Mouse (Mus musculus): ENCODE measurements around the gene Car9. TPM values are rescaled to one million over a fixed set of nuclear protein-coding genes. Genes with fewer than 3 reads are reported as not detected.
"Not testable (repeated sequence)": the region's sequence is repeated elsewhere in the genome, so short reads cannot be mapped to it uniquely, and the experiment has no call there.

Gene Car9
- polyA plus RNA-seq, 1 experiment from 2014 or later = 2.3 TPM

GRCm38 (mm10) chr4:43535628-43536027 is 28.9 kb downstream of the Car9 start:
- Histone ChIP-seq H3K4me3 (no peak overlapping the region), H3K27me3 (no peaks in the 10 kb centered on the region), H3K9ac (no peak overlapping the region), H3K4me2 (replicated peaks) (no peak overlapping the region), H3K4me1 (no peaks in the 10 kb centered on the region), H3K36me3 (peaks cover 97% of the 10 kb centered on the region), H3K27ac (no peak overlapping the region), H3K9me3 (no peaks in the 10 kb centered on the region)
- WGBS = 90% methylated on average over 8 of the region's 8 CpGs
- ATAC-seq (ENCODE audit: low FRiP score, low read depth) = no peak

- H3K9ac ChIP-seq = no peak overlapping the region
- H3K27me3 ChIP-seq = no peaks in the 10 kb centered on the region
- H3K27ac ChIP-seq = no peak overlapping the region
- no peak overlapping the region for H3K4me2 ChIP-seq (replicated peaks)
- H3K9me3 ChIP-seq = no peaks in the 10 kb centered on the region
- 96% methylated on average over 9 of the region's 9 CpGs for WGBS
- no peak overlapping the region for H3K4me3 ChIP-seq
- H3K4me1 ChIP-seq = no peaks in the 10 kb centered on the region
- peaks cover 99% of the 10 kb centered on the region for H3K36me3 ChIP-seq
- no peak for ATAC-seq (ENCODE audit: low FRiP score, low read depth)
Observed at GRCm38 (mm10) chr4:43536031-43536430, 29.3 kb downstream of the Car9 start.

- Histone ChIP-seq H3K27ac (no peak overlapping the region), H3K9me3 (no peaks in the 10 kb centered on the region), H3K4me3 (no peak overlapping the region), H3K27me3 (no peaks in the 10 kb centered on the region), H3K36me3 (peaks cover 99% of the 10 kb centered on the region), H3K4me1 (no peaks in the 10 kb centered on the region), H3K4me2 (replicated peaks) (no peak overlapping the region), H3K9ac (no peak overlapping the region)
- WGBS = 50% methylated on average over 3 of the region's 3 CpGs
- no peak for ATAC-seq (ENCODE audit: low FRiP score, low read depth)
Observed at GRCm38 (mm10) chr4:43542044-43542443, 35.3 kb downstream of the Car9 start.

GRCm38 (mm10) chr4:43546375-43547047 is 39.7 kb downstream of the Car9 start:
- ATAC-seq (ENCODE audit: low FRiP score, low read depth) = no peak
- Histone ChIP-seq H3K36me3 (peaks cover 100% of the 10 kb centered on the region), H3K4me3 (no peak overlapping the region), H3K4me1 (no peaks in the 10 kb centered on the region), H3K27ac (no peak overlapping the region), H3K27me3 (no peaks in the 10 kb centered on the region), H3K4me2 (replicated peaks) (no peak overlapping the region), H3K9ac (no peak overlapping the region), H3K9me3 (no peaks in the 10 kb centered on the region)
- 93% methylated on average over 12 of the region's 12 CpGs for WGBS

- WGBS = 94% methylated on average over 8 of the region's 8 CpGs
- Histone ChIP-seq H3K9ac (no peak overlapping the region), H3K4me1 (no peaks in the 10 kb centered on the region), H3K27ac (no peak overlapping the region), H3K4me2 (replicated peaks) (no peak overlapping the region), H3K9me3 (no peaks in the 10 kb centered on the region), H3K4me3 (no peak overlapping the region), H3K36me3 (peaks cover 100% of the 10 kb centered on the region), H3K27me3 (no peaks in the 10 kb centered on the region)
- no peak for ATAC-seq (ENCODE audit: low FRiP score, low read depth)
Observed at GRCm38 (mm10) chr4:43547160-43547559, 40.4 kb downstream of the Car9 start.

- no peak for ATAC-seq (ENCODE audit: low FRiP score, low read depth)
- no peak overlapping the region for H3K9ac ChIP-seq
Observed at GRCm38 (mm10) chr4:43549055-43549454, 42.3 kb downstream of the Car9 start.

GRCm38 (mm10) chr4:43551854-43552253 is 45.1 kb downstream of the Car9 start:
- WGBS = 90% methylated on average over 6 of the region's 6 CpGs
- not testable (repeated sequence) for H3K4me1 ChIP-seq; H3K4me3 ChIP-seq; H3K27ac ChIP-seq; ATAC-seq (ENCODE audit: low FRiP score, low read depth); H3K9me3 ChIP-seq; H3K4me2 ChIP-seq (replicated peaks); H3K9ac ChIP-seq; H3K27me3 ChIP-seq
- peaks cover 99% of the 10 kb centered on the region for H3K36me3 ChIP-seq

More at GRCm38 (mm10) chr4:43549055-43549454, 42.3 kb downstream of the Car9 start:
- H3K4me2 ChIP-seq (replicated peaks) = no peak overlapping the region
- no peak overlapping the region for H3K4me3 ChIP-seq
- 90% methylated on average over 12 of the region's 12 CpGs for WGBS
- H3K27ac ChIP-seq = no peak overlapping the region
- H3K4me1 ChIP-seq = no peaks in the 10 kb centered on the region
- H3K9me3 ChIP-seq = no peaks in the 10 kb centered on the region
- no peaks in the 10 kb centered on the region for H3K27me3 ChIP-seq
- H3K36me3 ChIP-seq = peaks cover 100% of the 10 kb centered on the region

- Histone ChIP-seq H3K4me1 (0 out of 2 replicates have a peak, but pooled peaks cover 5% of the 10 kb centered on the region), H3K4me2 (replicated peaks) (no peak overlapping the region), H3K4me3 (no peak overlapping the region), H3K9me3 (no peaks in the 10 kb centered on the region), H3K36me3 (peaks cover 99% of the 10 kb centered on the region), H3K27ac (no peak overlapping the region), H3K9ac (no peak overlapping the region), H3K27me3 (no peaks in the 10 kb centered on the region)
- WGBS = 90% methylated on average over 5 of the region's 5 CpGs
- no peak for ATAC-seq (ENCODE audit: low FRiP score, low read depth)
Observed at GRCm38 (mm10) chr4:43552437-43552836, 45.7 kb downstream of the Car9 start.

GRCm38 (mm10) chr4:43553891-43554290 is 47.1 kb downstream of the Car9 start:
- no peaks in the 10 kb centered on the region for H3K27me3 ChIP-seq
- H3K27ac ChIP-seq = no peak overlapping the region
- peaks cover 20% of the 10 kb centered on the region for H3K4me1 ChIP-seq
- ATAC-seq (ENCODE audit: low FRiP score, low read depth) = no peak
- H3K9me3 ChIP-seq = no peaks in the 10 kb centered on the region
- H3K4me3 ChIP-seq = no peak overlapping the region
- no peak overlapping the region for H3K9ac ChIP-seq
- peaks cover 85% of the 10 kb centered on the region for H3K36me3 ChIP-seq
- H3K4me2 ChIP-seq (replicated peaks) = no peak overlapping the region

- H3K4me1 ChIP-seq = peaks cover 39% of the 10 kb centered on the region
- no peak overlapping the region for H3K27ac ChIP-seq
- 94% methylated on average over 7 of the region's 7 CpGs for WGBS
- no peak overlapping the region for H3K4me2 ChIP-seq (replicated peaks)
- no peaks in the 10 kb centered on the region for H3K27me3 ChIP-seq
- peaks cover 64% of the 10 kb centered on the region for H3K36me3 ChIP-seq
- ATAC-seq (ENCODE audit: low FRiP score, low read depth) = no peak
- H3K9ac ChIP-seq = no peak overlapping the region
- no peak overlapping the region for H3K4me3 ChIP-seq
- no peaks in the 10 kb centered on the region for H3K9me3 ChIP-seq
Observed at GRCm38 (mm10) chr4:43555926-43556325, 49.2 kb downstream of the Car9 start.

GRCm38 (mm10) chr4:43558028-43558630 is 51.4 kb downstream of the Car9 start:
- no peaks in the 10 kb centered on the region for H3K9me3 ChIP-seq
- H3K4me2 ChIP-seq (replicated peaks) = peak overlapping the region; percentile 91
- H3K27ac ChIP-seq = peak overlapping the region; percentile 81; the same call in 1 of the 2 replicates
- H3K9ac ChIP-seq = peak overlapping the region; percentile 65
- no peak for ATAC-seq (ENCODE audit: low FRiP score, low read depth)
- peaks cover 42% of the 10 kb centered on the region for H3K36me3 ChIP-seq
- no peaks in the 10 kb centered on the region for H3K27me3 ChIP-seq
- peak overlapping the region; percentile 28 for H3K4me3 ChIP-seq
- WGBS = 32% methylated on average over 5 of the region's 5 CpGs
- peaks cover 46% of the 10 kb centered on the region for H3K4me1 ChIP-seq

- WGBS = 23% methylated on average over 13 of the region's 13 CpGs
- Histone ChIP-seq H3K27ac (peak overlapping the region; percentile 81), H3K4me1 (peaks cover 53% of the 10 kb centered on the region), H3K9ac (peak overlapping the region; percentile 65), H3K9me3 (no peaks in the 10 kb centered on the region), H3K27me3 (no peaks in the 10 kb centered on the region), H3K4me2 (replicated peaks) (peak overlapping the region; percentile 91), H3K36me3 (peaks cover 36% of the 10 kb centered on the region), H3K4me3 (peak overlapping the region; percentile 28)
- no peak for ATAC-seq (ENCODE audit: low FRiP score, low read depth)
Observed at GRCm38 (mm10) chr4:43558631-43559356, 52.0 kb downstream of the Car9 start.

Data from limb, embryonic 13.5 days (tissue).